Mouse (Mus musculus): ENCODE data around the gene Nemf. TPM values are rescaled to one million over a fixed set of nuclear protein-coding genes. Genes with fewer than 3 reads are reported as not detected.

Gene Nemf
- total RNA-seq (2012; rRNA removed), result 46.9 and 47.9 TPM in 2 replicates

DNA sequence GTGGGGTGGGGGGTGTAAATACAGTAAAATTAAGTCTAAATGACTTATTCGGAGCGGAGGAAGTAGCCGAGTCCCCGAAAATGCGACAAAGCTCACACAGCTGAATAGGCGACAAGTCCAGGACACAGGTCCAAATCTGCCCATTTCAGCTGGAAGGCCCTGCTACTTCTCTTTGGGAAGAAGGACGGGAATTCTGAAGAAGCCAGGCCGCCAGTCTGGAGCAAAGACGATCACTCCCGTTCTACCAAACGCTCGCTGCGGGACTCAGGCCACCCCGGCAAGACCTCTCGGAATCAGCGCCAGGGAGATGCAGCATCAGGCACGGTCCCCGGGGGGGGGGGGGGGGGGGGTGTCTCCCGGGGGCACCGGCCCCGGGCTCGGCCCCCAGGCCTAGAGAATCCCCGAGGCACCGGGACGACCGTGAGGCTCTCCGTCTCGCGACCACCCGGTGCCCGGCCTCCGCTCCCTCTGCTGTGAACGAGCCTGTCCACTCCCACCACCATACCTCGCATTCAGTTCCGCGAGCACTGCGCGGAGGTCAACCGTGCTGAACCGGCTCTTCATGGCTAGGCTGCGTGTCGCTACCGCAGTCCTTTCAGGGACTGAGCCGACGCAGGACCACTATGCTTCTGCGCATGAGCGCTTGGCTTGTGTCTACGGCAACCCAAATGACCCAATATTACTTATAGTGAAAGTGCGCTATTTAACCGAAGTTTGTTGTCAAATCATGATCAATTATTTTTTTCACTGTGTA, at the start of gene Nemf:
TSS of gene Nemf (minus strand) at position 620 of the 754 bp plus-strand sequence.
- peak within 1 kb of the TSS; percentile 93 for H3K9ac ChIP-seq (ENCODE audit: insufficient read depth, low read depth, low read length, poor library complexity, severe bottlenecking)
- H3K4me3 ChIP-seq (ENCODE audit: insufficient read depth in 1 of 2, low read depth in 1 of 2, low read length in 2 of 2, poor library complexity in 1 of 2, severe bottlenecking in 1 of 2), result peak within 1 kb of the TSS; percentile 78 to 89
- peaks cover 4% of the 10 kb centered on the region for H3K36me3 ChIP-seq (ENCODE audit: control insufficient read depth, insufficient read depth, low read length, poor library complexity, severe bottlenecking)
- H3K27ac ChIP-seq (ENCODE audit: insufficient read depth, low read depth, low read length, poor library complexity, severe bottlenecking), result 0 out of 2 replicates have a peak within 1 kb of the TSS, but pooled peaks have one; percentile 24
- no peaks in the 10 kb centered on the region for H3K9me3 ChIP-seq (ENCODE audit: control insufficient read depth, insufficient read depth, low read depth, low read length)
- in situ Hi-C loops (cut with MboI; ENCODE audit: low sequenced_read_pairs in 2 of 2, unreplicated experiment in 2 of 2), result no loop called here
- H3K4me1 ChIP-seq (ENCODE audit: control insufficient read depth in 2 of 2, insufficient read depth in 2 of 2, low read length in 2 of 2, poor library complexity in 1 of 2), result no peaks in the 10 kb centered on the region
- no peak for TF ChIP-seq ZNF384 (IDR thresholded peaks at IDR 0.05; ENCODE audit: low read depth, low read length)
- TF ChIP-seq CHD2 (IDR thresholded peaks at IDR 0.05; ENCODE audit: low read depth, low read length), result no peak
- TF ChIP-seq HCFC1 (IDR thresholded peaks at IDR 0.05; ENCODE audit: borderline replicate concordance, insufficient read depth, low read length), result peak; percentile 61; the same call in 1 of the 2 replicates
- TF ChIP-seq MAFK (IDR thresholded peaks at IDR 0.05; ENCODE audit: insufficient read depth, low read depth, low read length), result no peak
- TF ChIP-seq ZC3H11A (IDR thresholded peaks at IDR 0.05; ENCODE audit: borderline replicate concordance, low read depth, low read length), result no peak
- DNase-seq (ENCODE audit: low read depth, low spot score), result peak; percentile 78

DNA sequence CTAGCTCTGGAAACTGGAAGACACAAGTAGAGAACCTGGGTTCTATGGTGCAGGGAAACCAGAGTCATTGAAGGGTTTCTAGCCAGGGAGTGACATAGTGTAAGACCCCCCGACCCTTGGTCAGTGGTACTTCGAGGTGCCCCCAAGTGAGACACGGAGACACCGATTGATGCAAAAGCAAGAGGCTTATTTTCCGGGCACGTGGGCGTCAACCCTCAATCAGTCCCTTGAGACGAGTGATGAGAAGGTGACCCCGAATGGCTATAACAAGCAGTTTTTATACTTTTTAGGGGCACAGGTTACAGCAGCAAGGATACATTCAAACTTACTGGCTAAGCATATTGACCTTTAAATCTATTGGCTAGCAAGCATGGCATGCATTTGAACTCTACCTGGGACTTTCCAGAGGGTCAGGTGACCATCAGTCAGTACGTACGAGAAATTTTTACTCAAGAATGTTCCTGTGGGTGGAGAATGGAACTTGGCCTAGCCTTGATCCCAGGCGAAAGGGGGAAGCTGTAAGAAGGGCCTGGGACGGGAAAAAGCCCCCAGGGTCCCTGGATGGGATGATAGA, 45.7 kb upstream of the Nemf start:
- no peak for DNase-seq (ENCODE audit: low read depth, low spot score)
- in situ Hi-C loops (cut with MboI; ENCODE audit: low sequenced_read_pairs in 2 of 2, unreplicated experiment in 2 of 2), result no loop called here

DNA sequence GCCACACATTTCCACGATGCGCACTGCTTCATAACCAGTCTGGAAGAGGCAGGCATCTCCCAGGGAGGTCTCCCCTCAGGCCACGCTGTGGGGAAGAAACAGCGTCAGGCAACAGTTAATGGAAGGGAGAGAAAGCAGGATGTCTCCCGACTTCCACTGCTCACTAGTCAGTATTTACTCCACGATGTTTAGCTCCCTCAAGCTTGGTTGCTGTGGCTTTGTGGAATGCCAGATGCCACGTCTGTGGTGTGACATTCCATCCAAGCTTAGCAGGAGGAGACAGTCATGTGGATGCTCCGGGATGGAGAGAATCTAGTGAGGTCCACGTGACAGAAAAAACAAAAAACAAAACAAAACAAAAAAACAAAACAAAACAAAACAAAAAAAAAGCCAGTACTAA, 45.1 kb upstream of the Nemf start:
- no peak overlapping the region for H3K4me3 ChIP-seq (ENCODE audit: insufficient read depth in 1 of 2, low read depth in 1 of 2, low read length in 2 of 2, poor library complexity in 1 of 2, severe bottlenecking in 1 of 2)
- H3K27ac ChIP-seq (ENCODE audit: insufficient read depth, low read depth, low read length, poor library complexity, severe bottlenecking), result no peak overlapping the region
- TF ChIP-seq ZC3H11A (IDR thresholded peaks at IDR 0.05; ENCODE audit: borderline replicate concordance, low read depth, low read length) (no peak), CHD2 (IDR thresholded peaks at IDR 0.05; ENCODE audit: low read depth, low read length) (no peak), MAFK (IDR thresholded peaks at IDR 0.05; ENCODE audit: insufficient read depth, low read depth, low read length) (no peak), ZNF384 (IDR thresholded peaks at IDR 0.05; ENCODE audit: low read depth, low read length) (no peak), HCFC1 (IDR thresholded peaks at IDR 0.05; ENCODE audit: borderline replicate concordance, insufficient read depth, low read length) (no peak)
- H3K9ac ChIP-seq (ENCODE audit: insufficient read depth, low read depth, low read length, poor library complexity, severe bottlenecking), result no peak overlapping the region
- DNase-seq (ENCODE audit: low read depth, low spot score), result no peak
- H3K36me3 ChIP-seq (ENCODE audit: control insufficient read depth, insufficient read depth, low read length, poor library complexity, severe bottlenecking), result no peaks in the 10 kb centered on the region
- H3K9me3 ChIP-seq (ENCODE audit: control insufficient read depth, insufficient read depth, low read depth, low read length), result no peaks in the 10 kb centered on the region
- in situ Hi-C loops (cut with MboI; ENCODE audit: low sequenced_read_pairs in 2 of 2, unreplicated experiment in 2 of 2), result no loop called here
- no peaks in the 10 kb centered on the region for H3K4me1 ChIP-seq (ENCODE audit: control insufficient read depth in 2 of 2, insufficient read depth in 2 of 2, low read length in 2 of 2, poor library complexity in 1 of 2)

More for the DNA sequence above, 45.7 kb upstream of the Nemf start:
- Histone ChIP-seq H3K9ac (ENCODE audit: insufficient read depth, low read depth, low read length, poor library complexity, severe bottlenecking) (no peak overlapping the region), H3K27ac (ENCODE audit: insufficient read depth, low read depth, low read length, poor library complexity, severe bottlenecking) (no peak overlapping the region), H3K4me1 (ENCODE audit: control insufficient read depth in 2 of 2, insufficient read depth in 2 of 2, low read length in 2 of 2, poor library complexity in 1 of 2) (no peaks in the 10 kb centered on the region), H3K4me3 (ENCODE audit: insufficient read depth in 1 of 2, low read depth in 1 of 2, low read length in 2 of 2, poor library complexity in 1 of 2, severe bottlenecking in 1 of 2) (no peak overlapping the region), H3K36me3 (ENCODE audit: control insufficient read depth, insufficient read depth, low read length, poor library complexity, severe bottlenecking) (no peaks in the 10 kb centered on the region), H3K9me3 (ENCODE audit: control insufficient read depth, insufficient read depth, low read depth, low read length) (no peaks in the 10 kb centered on the region)
- no peak for TF ChIP-seq CHD2 (IDR thresholded peaks at IDR 0.05; ENCODE audit: low read depth, low read length)
- TF ChIP-seq MAFK (IDR thresholded peaks at IDR 0.05; ENCODE audit: insufficient read depth, low read depth, low read length), result no peak
- TF ChIP-seq HCFC1 (IDR thresholded peaks at IDR 0.05; ENCODE audit: borderline replicate concordance, insufficient read depth, low read length), result no peak
- TF ChIP-seq ZC3H11A (IDR thresholded peaks at IDR 0.05; ENCODE audit: borderline replicate concordance, low read depth, low read length), result no peak
- no peak for TF ChIP-seq ZNF384 (IDR thresholded peaks at IDR 0.05; ENCODE audit: low read depth, low read length)

DNA sequence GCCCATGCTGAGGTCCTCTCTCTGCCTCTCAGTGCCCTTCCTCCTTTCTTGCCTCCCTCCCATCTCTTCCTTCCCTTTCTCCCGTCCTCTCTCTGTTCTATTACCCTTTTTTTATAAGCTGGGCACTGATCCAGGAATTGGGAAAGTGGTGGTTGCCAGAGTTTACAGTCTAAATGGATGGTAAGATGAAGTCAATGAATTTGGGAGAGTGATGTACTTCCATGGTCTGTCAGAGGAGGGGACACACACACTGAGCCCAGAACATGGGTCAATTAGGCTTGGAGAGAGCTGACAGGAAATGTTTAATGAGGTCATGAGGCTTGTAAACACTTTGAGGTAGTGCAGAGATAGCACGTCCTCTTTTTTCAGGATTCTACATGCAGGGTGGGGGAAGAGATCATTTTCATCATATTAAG, 43.9 kb upstream of the Nemf start:
- no peak overlapping the region for H3K9ac ChIP-seq (ENCODE audit: insufficient read depth, low read depth, low read length, poor library complexity, severe bottlenecking)
- H3K4me3 ChIP-seq (ENCODE audit: insufficient read depth in 1 of 2, low read depth in 1 of 2, low read length in 2 of 2, poor library complexity in 1 of 2, severe bottlenecking in 1 of 2), result no peak overlapping the region
- in situ Hi-C loops (cut with MboI; ENCODE audit: low sequenced_read_pairs in 2 of 2, unreplicated experiment in 2 of 2), result no loop called here
- H3K27ac ChIP-seq (ENCODE audit: insufficient read depth, low read depth, low read length, poor library complexity, severe bottlenecking), result no peak overlapping the region
- no peaks in the 10 kb centered on the region for H3K9me3 ChIP-seq (ENCODE audit: control insufficient read depth, insufficient read depth, low read depth, low read length)
- TF ChIP-seq CHD2 (IDR thresholded peaks at IDR 0.05; ENCODE audit: low read depth, low read length) (no peak), ZC3H11A (IDR thresholded peaks at IDR 0.05; ENCODE audit: borderline replicate concordance, low read depth, low read length) (no peak), HCFC1 (IDR thresholded peaks at IDR 0.05; ENCODE audit: borderline replicate concordance, insufficient read depth, low read length) (no peak), MAFK (IDR thresholded peaks at IDR 0.05; ENCODE audit: insufficient read depth, low read depth, low read length) (no peak), ZNF384 (IDR thresholded peaks at IDR 0.05; ENCODE audit: low read depth, low read length) (no peak)
- H3K4me1 ChIP-seq (ENCODE audit: control insufficient read depth in 2 of 2, insufficient read depth in 2 of 2, low read length in 2 of 2, poor library complexity in 1 of 2), result no peaks in the 10 kb centered on the region
- no peaks in the 10 kb centered on the region for H3K36me3 ChIP-seq (ENCODE audit: control insufficient read depth, insufficient read depth, low read length, poor library complexity, severe bottlenecking)
- DNase-seq (ENCODE audit: low read depth, low spot score), result no peak

Data from ES-E14 (cell line).